Mouse (Mus musculus): ENCODE measurements around the gene Prkar1a. TPM values are rescaled to one million over a fixed set of nuclear protein-coding genes. Genes with fewer than 3 reads are reported as not detected.

The Prkar1a gene
- polyA plus RNA-seq, 1 experiment from 2014 or later = 367 TPM

GRCm38 (mm10) chr11:109674542-109674941 is 25.3 kb downstream of the Prkar1a start:
- Histone ChIP-seq H3K27ac (ENCODE audit: low read depth, low read length) (no peak overlapping the region), H3K4me2 (replicated peaks; ENCODE audit: low read depth, low read length) (no peak overlapping the region), H3K27me3 (ENCODE audit: control insufficient read depth, insufficient read depth, low read length) (no peaks in the 10 kb centered on the region), H3K9me3 (ENCODE audit: control insufficient read depth, low read length) (no peaks in the 10 kb centered on the region), H3K36me3 (ENCODE audit: control insufficient read depth, insufficient read depth, low read length) (peaks cover 9% of the 10 kb centered on the region; the same call in 1 of the 2 replicates), H3K9ac (ENCODE audit: low read depth, low read length) (no peak overlapping the region), H3K4me1 (ENCODE audit: control insufficient read depth, insufficient read depth, low read length) (no peaks in the 10 kb centered on the region), H3K4me3 (ENCODE audit: low read length) (no peak overlapping the region)
- 86% methylated on average over 11 of the region's 11 CpGs for WGBS
- no peak for ATAC-seq (ENCODE audit: low FRiP score, low TSS enrichment)

- H3K27me3 ChIP-seq (ENCODE audit: control insufficient read depth, insufficient read depth, low read length) = no peaks in the 10 kb centered on the region
- no peak overlapping the region for H3K4me2 ChIP-seq (replicated peaks; ENCODE audit: low read depth, low read length)
- H3K4me1 ChIP-seq (ENCODE audit: control insufficient read depth, insufficient read depth, low read length) = no peaks in the 10 kb centered on the region
- H3K4me3 ChIP-seq (ENCODE audit: low read length) = no peak overlapping the region
- WGBS = 80% methylated on average over 3 of the region's 3 CpGs
- no peaks in the 10 kb centered on the region for H3K9me3 ChIP-seq (ENCODE audit: control insufficient read depth, low read length)
- H3K27ac ChIP-seq (ENCODE audit: low read depth, low read length) = no peak overlapping the region
- H3K36me3 ChIP-seq (ENCODE audit: control insufficient read depth, insufficient read depth, low read length) = peaks cover 3% of the 10 kb centered on the region; the same call in 1 of the 2 replicates
- H3K9ac ChIP-seq (ENCODE audit: low read depth, low read length) = no peak overlapping the region
- no peak for ATAC-seq (ENCODE audit: low FRiP score, low TSS enrichment)
Observed at GRCm38 (mm10) chr11:109675208-109675607, 26.0 kb downstream of the Prkar1a start.

- H3K4me2 ChIP-seq (replicated peaks; ENCODE audit: low read depth, low read length) = no peak overlapping the region
- 86% methylated on average over 9 of the region's 9 CpGs for WGBS
- no peak for ATAC-seq (ENCODE audit: low FRiP score, low TSS enrichment)
- H3K9me3 ChIP-seq (ENCODE audit: control insufficient read depth, low read length) = no peaks in the 10 kb centered on the region
- no peak overlapping the region for H3K4me3 ChIP-seq (ENCODE audit: low read length)
- H3K27ac ChIP-seq (ENCODE audit: low read depth, low read length) = no peak overlapping the region
- no peaks in the 10 kb centered on the region for H3K27me3 ChIP-seq (ENCODE audit: control insufficient read depth, insufficient read depth, low read length)
- H3K36me3 ChIP-seq (ENCODE audit: control insufficient read depth, insufficient read depth, low read length) = 0 out of 2 replicates have a peak, but pooled peaks cover under 1% of the 10 kb centered on the region
- H3K9ac ChIP-seq (ENCODE audit: low read depth, low read length) = no peak overlapping the region
- no peaks in the 10 kb centered on the region for H3K4me1 ChIP-seq (ENCODE audit: control insufficient read depth, insufficient read depth, low read length)
Observed at GRCm38 (mm10) chr11:109675771-109676170, 26.6 kb downstream of the Prkar1a start.

- Histone ChIP-seq H3K9me3 (ENCODE audit: control insufficient read depth, low read length) (no peaks in the 10 kb centered on the region), H3K27ac (ENCODE audit: low read depth, low read length) (no peak overlapping the region), H3K4me2 (replicated peaks; ENCODE audit: low read depth, low read length) (no peak overlapping the region), H3K9ac (ENCODE audit: low read depth, low read length) (no peak overlapping the region), H3K36me3 (ENCODE audit: control insufficient read depth, insufficient read depth, low read length) (no peaks in the 10 kb centered on the region), H3K4me3 (ENCODE audit: low read length) (no peak overlapping the region), H3K27me3 (ENCODE audit: control insufficient read depth, insufficient read depth, low read length) (no peaks in the 10 kb centered on the region), H3K4me1 (ENCODE audit: control insufficient read depth, insufficient read depth, low read length) (no peaks in the 10 kb centered on the region)
- no peak for ATAC-seq (ENCODE audit: low FRiP score, low TSS enrichment)
- WGBS = 78% methylated on average over 12 of the region's 12 CpGs
Observed at GRCm38 (mm10) chr11:109676621-109677373, 27.6 kb downstream of the Prkar1a start.

- no peaks in the 10 kb centered on the region for H3K27me3 ChIP-seq (ENCODE audit: control insufficient read depth, insufficient read depth, low read length)
- H3K4me1 ChIP-seq (ENCODE audit: control insufficient read depth, insufficient read depth, low read length) = no peaks in the 10 kb centered on the region
- no peaks in the 10 kb centered on the region for H3K36me3 ChIP-seq (ENCODE audit: control insufficient read depth, insufficient read depth, low read length)
- no peak overlapping the region for H3K4me2 ChIP-seq (replicated peaks; ENCODE audit: low read depth, low read length)
- H3K9me3 ChIP-seq (ENCODE audit: control insufficient read depth, low read length) = no peaks in the 10 kb centered on the region
- no peak overlapping the region for H3K9ac ChIP-seq (ENCODE audit: low read depth, low read length)
- no peak for ATAC-seq (ENCODE audit: low FRiP score, low TSS enrichment)
- H3K27ac ChIP-seq (ENCODE audit: low read depth, low read length) = no peak overlapping the region
- WGBS = 72% methylated on average over 12 of the region's 12 CpGs
- H3K4me3 ChIP-seq (ENCODE audit: low read length) = no peak overlapping the region
Observed at GRCm38 (mm10) chr11:109678291-109678690, 29.1 kb downstream of the Prkar1a start.

GRCm38 (mm10) chr11:109680934-109681333 is 31.7 kb downstream of the Prkar1a start:
- Histone ChIP-seq H3K4me2 (replicated peaks; ENCODE audit: low read depth, low read length) (no peak overlapping the region), H3K4me3 (ENCODE audit: low read length) (no peak overlapping the region), H3K9me3 (ENCODE audit: control insufficient read depth, low read length) (no peaks in the 10 kb centered on the region), H3K27ac (ENCODE audit: low read depth, low read length) (no peak overlapping the region), H3K36me3 (ENCODE audit: control insufficient read depth, insufficient read depth, low read length) (no peaks in the 10 kb centered on the region), H3K9ac (ENCODE audit: low read depth, low read length) (no peak overlapping the region), H3K4me1 (ENCODE audit: control insufficient read depth, insufficient read depth, low read length) (no peaks in the 10 kb centered on the region), H3K27me3 (ENCODE audit: control insufficient read depth, insufficient read depth, low read length) (no peaks in the 10 kb centered on the region)
- ATAC-seq (ENCODE audit: low FRiP score, low TSS enrichment) = no peak
- WGBS = 74% methylated on average over 9 of the region's 9 CpGs

GRCm38 (mm10) chr11:109681556-109681955 is 32.4 kb downstream of the Prkar1a start:
- no peak overlapping the region for H3K27ac ChIP-seq (ENCODE audit: low read depth, low read length)
- WGBS = 84% methylated on average over 3 of the region's 3 CpGs
- H3K4me3 ChIP-seq (ENCODE audit: low read length) = no peak overlapping the region
- no peaks in the 10 kb centered on the region for H3K9me3 ChIP-seq (ENCODE audit: control insufficient read depth, low read length)
- no peak for ATAC-seq (ENCODE audit: low FRiP score, low TSS enrichment)
- H3K36me3 ChIP-seq (ENCODE audit: control insufficient read depth, insufficient read depth, low read length) = no peaks in the 10 kb centered on the region
- no peaks in the 10 kb centered on the region for H3K4me1 ChIP-seq (ENCODE audit: control insufficient read depth, insufficient read depth, low read length)
- no peak overlapping the region for H3K4me2 ChIP-seq (replicated peaks; ENCODE audit: low read depth, low read length)
- no peaks in the 10 kb centered on the region for H3K27me3 ChIP-seq (ENCODE audit: control insufficient read depth, insufficient read depth, low read length)
- H3K9ac ChIP-seq (ENCODE audit: low read depth, low read length) = no peak overlapping the region

- H3K4me3 ChIP-seq (ENCODE audit: low read length) = no peak overlapping the region
- H3K9me3 ChIP-seq (ENCODE audit: control insufficient read depth, low read length) = no peaks in the 10 kb centered on the region
- H3K27me3 ChIP-seq (ENCODE audit: control insufficient read depth, insufficient read depth, low read length) = no peaks in the 10 kb centered on the region
- no peak overlapping the region for H3K9ac ChIP-seq (ENCODE audit: low read depth, low read length)
- ATAC-seq (ENCODE audit: low FRiP score, low TSS enrichment) = no peak
- H3K36me3 ChIP-seq (ENCODE audit: control insufficient read depth, insufficient read depth, low read length) = no peaks in the 10 kb centered on the region
- H3K27ac ChIP-seq (ENCODE audit: low read depth, low read length) = no peak overlapping the region
- WGBS = 95% methylated on average over 6 of the region's 6 CpGs
- H3K4me2 ChIP-seq (replicated peaks; ENCODE audit: low read depth, low read length) = no peak overlapping the region
- no peaks in the 10 kb centered on the region for H3K4me1 ChIP-seq (ENCODE audit: control insufficient read depth, insufficient read depth, low read length)
Observed at GRCm38 (mm10) chr11:109682221-109682620, 33.0 kb downstream of the Prkar1a start.

GRCm38 (mm10) chr11:109689539-109689938 is 40.3 kb downstream of the Prkar1a start:
- no peaks in the 10 kb centered on the region for H3K4me1 ChIP-seq (ENCODE audit: control insufficient read depth, insufficient read depth, low read length)
- no peak overlapping the region for H3K9ac ChIP-seq (ENCODE audit: low read depth, low read length)
- 90% methylated on average over 4 of the region's 4 CpGs for WGBS
- H3K27ac ChIP-seq (ENCODE audit: low read depth, low read length) = no peak overlapping the region
- H3K4me3 ChIP-seq (ENCODE audit: low read length) = no peak overlapping the region
- H3K36me3 ChIP-seq (ENCODE audit: control insufficient read depth, insufficient read depth, low read length) = no peaks in the 10 kb centered on the region
- no peak overlapping the region for H3K4me2 ChIP-seq (replicated peaks; ENCODE audit: low read depth, low read length)
- no peaks in the 10 kb centered on the region for H3K9me3 ChIP-seq (ENCODE audit: control insufficient read depth, low read length)
- ATAC-seq (ENCODE audit: low FRiP score, low TSS enrichment) = no peak
- H3K27me3 ChIP-seq (ENCODE audit: control insufficient read depth, insufficient read depth, low read length) = no peaks in the 10 kb centered on the region
